Mouse (Mus musculus): Measurements from ENCODE around the gene Olfr62.

Gene Olfr62

DNA sequence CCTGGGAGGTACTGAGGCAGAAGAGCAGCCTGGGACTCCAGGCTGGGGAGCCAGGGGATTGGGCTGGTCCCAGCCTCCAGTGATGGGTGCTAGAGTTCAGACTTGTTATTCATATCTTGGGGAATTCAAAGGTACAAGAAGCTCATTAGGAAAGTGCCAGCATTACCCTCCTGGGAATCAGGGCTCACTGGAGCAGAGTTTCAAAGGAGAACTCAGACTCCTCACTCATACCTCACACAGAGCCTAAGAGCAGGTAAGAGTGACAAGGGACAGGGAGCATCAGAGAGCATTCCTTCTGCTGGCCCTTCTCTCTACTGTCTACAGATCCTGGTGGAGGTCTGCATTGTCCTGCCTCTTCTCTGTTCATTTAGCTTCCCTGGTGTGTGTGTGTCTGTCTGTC is at the start of gene Olfr62:
Gene Olfr62 (plus strand): TSS at position 301 of the 400 bp plus-strand sequence.
- in situ Hi-C loops (cut with MboI), result no loop called here

DNA sequence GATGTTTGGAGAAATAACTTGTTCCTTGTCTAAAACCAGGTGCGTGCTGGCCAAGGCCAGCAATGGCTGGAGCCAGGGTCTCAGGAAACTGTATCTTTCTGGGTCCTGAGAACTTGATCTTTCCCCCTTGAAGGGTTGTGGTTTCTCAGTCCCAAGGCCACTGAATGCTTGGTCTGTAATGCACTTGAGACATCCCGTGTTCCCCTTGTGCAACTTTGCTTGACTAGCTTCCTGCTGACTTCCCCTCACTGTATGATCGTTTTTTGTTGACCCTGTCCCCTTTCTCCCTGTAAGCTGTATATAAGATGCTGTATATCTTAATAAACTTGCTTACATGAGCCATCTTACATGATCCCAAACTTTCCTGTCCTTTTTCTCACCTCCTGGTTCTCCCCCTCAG is 48.9 kb upstream of the Olfr62 start:
- in situ Hi-C loops (cut with MboI), result no loop called here

DNA sequence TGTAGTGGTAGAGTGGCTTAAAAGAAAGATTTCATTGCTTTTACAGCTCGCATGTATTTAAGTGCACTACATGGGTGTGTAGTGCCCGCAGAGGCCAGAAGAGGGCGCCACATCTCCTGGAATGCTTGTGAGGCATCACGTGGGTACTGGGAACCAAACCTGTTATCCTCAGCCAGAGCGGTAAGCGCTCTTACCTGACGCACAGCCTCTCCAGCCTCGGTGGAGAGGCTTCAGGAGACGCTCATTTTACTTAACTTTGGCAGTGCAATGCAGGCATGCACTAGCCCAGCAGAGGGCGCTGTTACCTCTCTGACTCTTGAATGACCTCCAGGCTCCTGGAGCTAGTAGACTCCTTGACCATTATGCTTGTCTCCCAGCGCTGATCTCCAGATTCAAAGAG is 46.1 kb upstream of the Olfr62 start:
- in situ Hi-C loops (cut with MboI), result no loop called here

DNA sequence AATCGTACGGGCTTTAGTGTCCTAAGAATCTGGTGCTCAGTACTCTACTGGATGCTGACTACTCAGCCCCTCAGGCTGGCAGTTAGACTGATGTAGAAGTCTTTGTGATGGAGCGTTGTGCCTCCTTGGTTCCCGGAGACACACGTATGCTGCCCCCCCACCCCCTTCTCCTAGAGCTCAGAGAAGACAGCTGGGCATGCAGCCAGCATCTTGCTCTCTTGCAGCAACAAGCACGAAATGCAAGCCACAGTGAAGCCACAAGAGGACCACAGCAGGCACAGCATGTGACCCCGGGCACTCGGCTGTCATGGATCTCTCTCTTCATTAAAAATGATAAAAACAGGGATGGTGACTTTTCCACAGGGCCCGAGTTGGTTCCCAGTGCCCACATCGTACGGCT is 43.3 kb upstream of the Olfr62 start:
- in situ Hi-C loops (cut with MboI), result no loop called here

DNA sequence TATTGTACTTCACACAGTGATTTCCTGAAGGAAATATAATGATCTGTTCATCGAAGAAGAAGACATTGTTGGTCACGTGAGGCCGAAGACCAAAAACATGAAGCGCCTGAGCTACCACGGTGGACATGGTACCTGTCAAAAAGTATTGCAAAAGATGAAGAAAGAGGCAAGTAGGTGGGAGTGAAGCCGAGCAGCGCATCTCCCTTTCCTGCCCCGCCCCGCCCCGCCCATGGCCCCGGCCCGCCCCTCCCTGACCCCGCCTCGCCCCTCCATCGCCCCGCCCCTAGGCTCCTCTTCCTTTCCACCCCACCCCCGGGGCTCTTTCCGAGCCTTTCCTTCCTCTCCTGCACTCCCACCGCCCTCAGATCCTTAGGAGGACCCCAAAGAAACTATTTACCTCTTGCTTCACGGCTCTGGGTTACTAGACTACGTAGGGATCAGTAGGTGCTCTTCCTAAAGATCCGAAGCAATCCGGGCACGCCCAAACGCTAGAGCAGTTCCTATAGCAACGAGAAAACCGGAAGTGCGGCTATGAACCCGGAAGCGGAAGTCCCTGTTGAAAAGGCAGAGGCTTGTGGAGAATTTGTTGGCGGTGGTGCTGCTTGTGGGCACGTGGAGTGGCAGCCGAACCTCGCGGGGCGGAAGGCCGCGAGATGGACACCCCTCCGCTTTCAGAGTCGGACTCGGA is 38.3 kb upstream of the Olfr62 start, which contains the start of the genes Cfap57 and Ebna1bp2:
Gene Cfap57 (minus strand): TSS at position 499 of the 688 bp plus-strand sequence.
Gene Ebna1bp2 (plus strand): TSS at position 521 of the 688 bp plus-strand sequence.
- in situ Hi-C loops (cut with MboI), result no loop called here

DNA sequence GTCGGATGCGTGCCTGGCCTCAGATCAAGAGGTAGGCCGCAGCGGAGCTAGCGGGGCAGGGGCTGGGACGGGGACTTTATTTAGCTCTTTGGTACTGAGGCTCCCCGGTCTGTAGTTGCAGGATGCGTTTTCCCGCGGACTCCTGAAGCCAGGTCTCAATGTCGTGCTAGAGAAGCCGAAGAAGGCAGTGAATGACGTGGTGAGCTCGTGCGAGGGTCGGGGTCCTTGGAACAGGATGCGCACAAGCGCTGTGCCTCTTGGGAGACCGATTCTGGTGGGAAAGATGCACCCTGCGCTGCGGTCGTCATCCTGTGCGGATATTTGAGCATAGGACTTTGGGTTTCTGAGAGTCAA is 37.8 kb upstream of the Olfr62 start:
- in situ Hi-C loops (cut with MboI), result no loop called here

DNA sequence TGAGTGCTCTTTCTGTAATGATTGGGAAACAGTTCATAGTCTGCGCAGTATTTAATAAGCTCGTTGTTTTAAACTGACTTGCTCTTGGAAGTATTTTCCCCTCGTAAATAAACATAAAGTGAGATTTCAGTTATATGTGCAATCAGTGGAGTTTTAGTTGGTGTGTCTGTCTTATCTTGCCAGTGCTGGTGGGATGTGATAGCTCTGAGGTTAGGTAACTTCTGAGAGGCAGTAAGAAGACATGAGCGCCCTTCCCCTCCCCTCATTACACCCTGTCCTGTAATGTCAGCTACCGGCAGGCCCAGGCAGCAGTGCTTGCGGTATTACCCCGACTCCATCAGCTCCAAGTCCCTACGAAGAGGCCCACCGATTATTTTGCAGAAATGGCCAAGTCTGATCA is 37.0 kb upstream of the Olfr62 start:
- in situ Hi-C loops (cut with MboI), result no loop called here

DNA sequence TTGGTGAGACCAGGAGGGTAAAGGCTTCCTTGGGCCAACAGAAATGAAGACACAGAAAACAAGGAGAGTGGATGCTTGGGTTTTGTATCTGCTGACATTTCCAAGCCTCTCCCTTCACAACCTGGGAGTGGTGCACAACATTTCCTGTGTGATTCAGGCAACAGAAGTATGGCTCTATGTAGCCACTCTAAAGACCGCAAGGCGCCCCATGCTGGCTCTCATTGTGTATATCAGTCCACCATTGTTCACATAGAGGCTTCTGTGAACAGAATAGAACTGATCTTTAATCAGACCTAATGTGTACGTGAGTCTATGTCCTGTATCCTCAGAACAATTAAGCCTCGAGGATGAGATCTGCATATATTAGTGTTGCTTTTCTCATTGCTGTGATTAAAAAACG is 28.5 kb upstream of the Olfr62 start:
- in situ Hi-C loops (cut with MboI), result loop anchor here (25.0 kb wide), 2 partner anchors 357 to 532 kb away; partner anchors contain the start of gene Zfp691

DNA sequence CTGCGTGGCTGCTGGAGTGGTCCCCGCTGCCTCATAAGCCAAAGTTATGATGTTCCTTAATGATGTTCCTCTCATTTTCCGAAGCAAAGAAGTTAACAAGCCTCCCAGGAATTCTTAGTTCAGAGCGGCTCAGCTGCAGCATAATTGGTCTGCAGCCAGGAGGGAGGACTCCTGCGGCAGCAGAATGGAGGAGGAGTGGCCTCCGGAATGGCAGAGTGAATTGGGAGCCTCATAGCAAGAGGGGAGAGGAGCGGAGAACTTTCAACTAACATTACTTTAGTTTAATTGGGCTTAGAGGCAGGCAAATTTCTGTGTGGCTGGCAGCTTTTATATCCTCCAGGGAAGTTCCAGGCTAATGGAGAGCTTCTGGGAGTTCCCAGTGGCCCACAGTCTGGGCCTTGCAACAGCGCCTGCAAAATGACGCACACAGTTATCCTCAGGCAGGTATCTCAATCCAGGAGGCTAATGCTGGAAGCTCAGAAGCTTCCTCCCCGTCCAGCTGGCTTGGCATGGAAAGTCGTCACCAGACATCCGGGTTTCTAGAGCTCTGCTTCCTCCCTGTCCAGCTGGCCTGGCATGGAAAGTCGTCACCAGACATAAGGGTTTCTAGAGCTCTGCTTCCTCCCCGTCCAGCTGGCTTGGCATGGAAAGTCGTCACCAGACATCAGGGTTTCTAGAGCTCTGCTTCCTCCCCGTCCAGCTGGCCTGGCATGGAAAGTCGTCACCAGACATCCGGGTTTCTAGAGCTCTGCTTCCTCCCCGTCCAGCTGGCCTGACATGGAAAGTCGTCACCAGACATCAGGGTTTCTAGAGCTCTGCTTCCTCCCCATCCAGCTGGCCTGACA is 16.2 kb upstream of the Olfr62 start:
- in situ Hi-C loops (cut with MboI), result loop anchor here (25.0 kb wide), 2 partner anchors 345 to 520 kb away; partner anchors contain the start of gene Zfp691

DNA sequence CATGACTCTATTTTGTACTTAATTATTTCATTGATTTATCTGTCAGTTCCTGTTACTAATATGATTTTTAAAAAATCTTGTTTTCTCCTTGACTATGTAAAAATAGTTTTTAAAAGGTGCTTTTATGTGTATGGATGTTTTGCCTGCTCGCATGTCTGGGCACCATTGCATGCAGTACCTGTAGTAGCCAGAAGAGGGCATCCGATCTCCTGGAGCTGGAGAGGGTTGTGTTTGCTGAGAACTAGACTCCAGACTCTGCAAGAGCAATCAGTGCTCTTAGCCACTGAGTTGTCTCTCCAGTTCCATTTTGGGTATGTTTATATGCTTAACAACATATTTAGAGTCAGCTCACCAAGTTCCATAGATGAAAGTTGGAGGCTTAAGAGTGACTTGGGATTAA is 13.5 kb upstream of the Olfr62 start:
- in situ Hi-C loops (cut with MboI), result loop anchor here (25.0 kb wide), 2 partner anchors 342 to 517 kb away; partner anchors contain the start of gene Zfp691

DNA sequence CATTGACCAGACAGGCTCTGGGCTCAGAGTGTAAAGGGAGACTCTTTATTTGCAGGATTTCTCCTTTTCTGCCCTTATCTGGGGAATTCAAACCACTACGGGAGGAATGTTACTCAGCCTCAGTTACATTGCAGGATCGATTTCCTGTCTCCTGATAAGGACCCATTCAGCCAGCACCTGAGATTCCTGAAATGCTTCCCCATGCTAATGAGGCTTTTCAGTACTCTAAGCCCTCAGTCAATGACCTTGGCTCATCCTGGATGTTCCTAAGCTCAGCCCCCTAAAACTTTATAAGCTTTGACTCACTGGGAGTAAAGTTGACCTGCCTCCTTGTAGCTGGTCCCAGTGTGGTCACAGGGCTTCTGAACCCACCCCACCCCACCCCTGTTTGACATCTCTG is 28.3 kb downstream of the Olfr62 start:
- in situ Hi-C loops (cut with MboI), result no loop called here

DNA sequence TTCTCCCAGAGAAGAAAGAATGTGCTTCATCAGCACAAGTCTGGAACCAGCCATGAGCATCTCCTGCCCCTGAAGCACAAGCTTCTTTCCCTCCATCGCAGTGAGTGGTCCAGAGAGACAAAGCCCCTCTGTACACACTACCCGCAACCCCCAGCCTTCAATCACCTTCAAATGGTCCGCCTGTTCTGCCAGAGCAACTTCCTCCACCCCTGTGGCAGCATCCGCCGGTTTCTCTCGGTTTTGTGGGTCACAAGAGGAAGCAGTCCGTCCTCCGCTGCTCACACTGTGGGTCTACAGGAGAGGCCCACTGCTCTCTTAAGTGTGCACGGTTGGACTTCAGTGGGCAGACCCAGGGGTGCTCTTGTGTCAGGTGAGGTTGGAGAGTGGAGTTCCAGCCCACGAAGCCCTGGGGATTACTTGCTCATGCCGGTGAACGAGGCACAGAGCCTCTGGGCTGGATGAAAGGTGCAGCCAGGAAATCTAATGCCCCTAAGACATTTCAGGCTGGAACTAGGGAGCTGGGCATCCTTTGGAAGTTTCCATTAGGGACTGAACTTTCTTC is 33.7 kb downstream of the Olfr62 start, which contains the start of gene Olfr1342:
Gene Olfr1342 (minus strand): TSS at position 345 of the 562 bp plus-strand sequence.
- in situ Hi-C loops (cut with MboI), result no loop called here

DNA sequence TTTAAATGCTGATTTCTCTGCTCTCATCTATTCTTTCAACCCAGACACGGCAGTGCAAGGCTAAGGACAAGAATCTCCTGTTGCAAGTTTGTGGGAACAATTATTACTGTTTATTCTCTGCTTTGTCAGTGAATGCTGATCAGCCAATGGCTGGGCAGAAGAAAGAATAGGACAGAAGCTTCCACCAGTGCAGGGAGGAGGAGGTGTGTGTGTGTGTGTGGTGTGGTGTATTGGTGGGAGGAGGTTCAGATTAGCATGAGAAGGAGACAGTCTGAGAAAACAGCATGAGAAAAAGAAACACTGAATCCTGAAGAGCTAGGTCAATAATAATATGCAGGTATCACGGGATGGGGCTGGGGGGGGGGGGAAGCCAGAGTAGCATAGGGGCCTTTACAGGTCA is 35.1 kb downstream of the Olfr62 start:
- in situ Hi-C loops (cut with MboI), result no loop called here

DNA sequence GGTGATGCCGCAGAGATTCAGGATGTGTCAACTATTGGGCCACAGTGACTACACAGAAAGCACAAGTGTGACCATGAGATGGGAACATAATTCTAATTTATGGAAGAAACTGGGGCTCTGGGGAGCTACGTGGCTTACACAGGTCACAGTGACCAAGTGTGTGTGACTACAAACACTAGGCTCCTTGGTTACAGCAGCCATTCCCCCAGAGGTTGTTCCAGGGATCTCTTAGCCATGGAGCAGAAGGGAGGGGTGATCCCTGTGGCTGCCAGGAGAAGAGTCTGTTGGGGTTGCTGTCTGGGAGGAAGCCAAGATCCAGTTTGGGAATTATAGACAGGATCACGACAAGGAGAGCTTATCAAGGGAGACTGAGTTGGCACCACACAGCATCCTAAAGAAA is 44.5 kb downstream of the Olfr62 start, which contains the start of gene Olfr1341:
Gene Olfr1341 (plus strand): TSS at position 301 of the 400 bp plus-strand sequence.
- in situ Hi-C loops (cut with MboI), result no loop called here

DNA sequence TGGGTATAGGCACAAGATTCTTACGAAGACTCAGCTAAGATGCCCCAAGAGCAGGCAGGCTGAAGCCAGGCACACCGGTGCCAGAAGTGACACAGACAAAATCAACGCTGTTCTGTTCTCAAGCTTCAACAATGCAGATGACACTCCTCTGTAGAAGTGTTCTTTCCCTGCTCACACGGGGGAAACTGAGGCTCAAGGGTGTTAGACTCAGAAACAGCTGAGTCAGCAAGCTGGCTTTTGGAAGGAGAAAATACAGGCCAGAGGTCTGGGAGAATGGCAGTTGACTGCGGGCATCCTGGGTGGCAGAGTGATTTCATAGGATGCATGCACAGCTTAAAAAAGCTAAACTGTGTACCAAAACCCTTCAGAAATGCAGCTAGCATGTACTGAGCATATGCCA is 49.3 kb downstream of the Olfr62 start:
- in situ Hi-C loops (cut with MboI), result no loop called here

DNA sequence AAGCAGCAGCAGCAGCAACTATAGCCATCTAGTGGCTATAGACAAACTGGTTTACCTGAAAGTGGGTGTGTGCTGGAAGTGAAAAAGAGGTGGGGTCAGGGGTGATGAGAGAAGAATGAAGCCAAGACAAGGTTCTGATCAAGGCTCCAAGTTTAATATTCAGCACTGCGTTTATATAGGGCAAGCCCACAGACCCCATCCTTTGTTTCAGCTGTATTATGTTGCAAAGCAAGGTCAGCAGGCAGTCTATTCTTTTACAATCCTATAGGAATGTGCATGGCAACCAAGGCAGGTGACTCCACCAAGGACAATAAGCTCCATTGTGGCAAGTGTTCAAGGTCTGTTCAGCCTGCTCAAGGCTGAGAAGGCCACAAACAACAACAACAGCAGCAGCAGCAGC is 52.9 kb downstream of the Olfr62 start:
- in situ Hi-C loops (cut with MboI), result no loop called here
